Comparison of ENCODE assay signal across 16 mouse cellular contexts in the genomic region with DNA sequence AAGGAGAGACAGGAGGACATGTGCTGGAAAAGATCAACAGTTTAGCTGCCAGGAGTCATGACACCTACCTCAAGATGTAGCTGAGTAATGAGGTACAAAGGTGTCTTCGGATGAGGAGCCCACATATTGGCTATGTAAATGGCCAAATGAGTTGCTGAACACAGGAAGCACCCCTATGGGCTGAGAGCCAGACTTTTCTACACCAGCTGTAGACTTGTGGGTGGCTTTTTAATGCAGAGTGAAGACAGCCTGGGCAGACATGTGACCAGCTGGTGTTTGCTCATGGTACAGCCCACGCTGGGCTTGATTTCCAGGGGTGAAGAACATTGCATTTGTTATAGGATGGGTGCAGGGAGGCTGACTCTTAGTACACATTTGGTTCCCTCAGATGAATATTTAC. TPM values are rescaled to one million over a fixed set of nuclear protein-coding genes. Genes with fewer than 3 reads are reported as not detected.
DNase-seq lines count a peak whose midpoint lies in the region; ATAC-seq and TF ChIP-seq lines count a peak whose summit lies in the region.
"Had no signal": no experiment of that assay in that cellular context is flagged by ENCODE, and none has a peak within 500 bp of the region (broad histone marks: within the 10 kb centered on the region; RNA-seq: fewer than 3 reads in every experiment).

No protein-coding gene starts in this region.

- no peaks in the 10 kb centered on the region for H3K36me3 ChIP-seq in forebrain, embryonic 14.5 days (ENCODE audit: control insufficient read depth, insufficient read depth, low read length)
- no peaks in the 10 kb centered on the region for H3K36me3 ChIP-seq in forebrain, embryonic 15.5 days
- H3K36me3 ChIP-seq in midbrain, embryonic 11.5 days (ENCODE audit: control insufficient read depth, insufficient read depth, low read length) = no peaks in the 10 kb centered on the region
- H3K36me3 ChIP-seq: hindbrain, embryonic 15.5 days; kidney, embryonic 15.5 days; limb, embryonic 12.5 days had no signal

- no peaks in the 10 kb centered on the region for H3K9me3 ChIP-seq in forebrain, embryonic 14.5 days (replicated peaks; ENCODE audit: control insufficient read depth, low read length)
- H3K9me3 ChIP-seq in forebrain, embryonic 15.5 days = no peaks in the 10 kb centered on the region
- H3K9me3 ChIP-seq in midbrain, embryonic 11.5 days (ENCODE audit: control insufficient read depth, low read length) = no peaks in the 10 kb centered on the region
- H3K9me3 ChIP-seq: hindbrain, embryonic 15.5 days; kidney, embryonic 15.5 days had no signal

- H3K4me3 ChIP-seq in forebrain, embryonic 14.5 days (ENCODE audit: low read depth, low read length) = no peak overlapping the region
- no peak overlapping the region for H3K4me3 ChIP-seq in forebrain, embryonic 15.5 days
- H3K4me3 ChIP-seq in left cerebral cortex, adult 2 months = no peak overlapping the region
- H3K4me3 ChIP-seq in midbrain, embryonic 11.5 days (ENCODE audit: low read depth, low read length) = no peak overlapping the region
- H3K4me3 ChIP-seq: hindbrain, embryonic 15.5 days; kidney, embryonic 15.5 days; limb, embryonic 12.5 days had no signal

- no peak overlapping the region for H3K4me2 ChIP-seq in forebrain, embryonic 14.5 days (ENCODE audit: low read length)
- H3K4me2 ChIP-seq in forebrain, embryonic 15.5 days (replicated peaks) = no peak overlapping the region
- no peak overlapping the region for H3K4me2 ChIP-seq in midbrain, embryonic 11.5 days
- H3K4me2 ChIP-seq: hindbrain, embryonic 15.5 days; kidney, embryonic 15.5 days; limb, embryonic 12.5 days had no signal

- intact Hi-C loops in left cerebral cortex, adult 2 months (cut with DNase I) = loop anchor here (1.0 kb wide), 1 partner anchor 159 kb away; no protein-coding TSS in a partner anchor

- TF ChIP-seq CTCF in left cerebral cortex, adult 2 months (IDR thresholded peaks at IDR 0.05) = no peak

- no peak overlapping the region for H3K27ac ChIP-seq in forebrain, embryonic 14.5 days (ENCODE audit: low read depth, low read length)
- no peak overlapping the region for H3K27ac ChIP-seq in forebrain, embryonic 15.5 days (replicated peaks)
- no peak overlapping the region for H3K27ac ChIP-seq in left cerebral cortex, adult 2 months
- no peak overlapping the region for H3K27ac ChIP-seq in midbrain, embryonic 11.5 days (ENCODE audit: low read depth, low read length)
- H3K27ac ChIP-seq: hindbrain, embryonic 15.5 days; kidney, embryonic 15.5 days; limb, embryonic 12.5 days had no signal

- H3K4me1 ChIP-seq in forebrain, embryonic 14.5 days (ENCODE audit: control insufficient read depth, insufficient read depth, low read length) = no peaks in the 10 kb centered on the region
- H3K4me1 ChIP-seq in forebrain, embryonic 15.5 days = no peaks in the 10 kb centered on the region
- H3K4me1 ChIP-seq in midbrain, embryonic 11.5 days (ENCODE audit: control insufficient read depth, insufficient read depth, low read length) = no peaks in the 10 kb centered on the region
- H3K4me1 ChIP-seq: hindbrain, embryonic 15.5 days; kidney, embryonic 15.5 days; limb, embryonic 12.5 days had no signal

- H3K9ac ChIP-seq in forebrain, embryonic 14.5 days (ENCODE audit: low read length) = no peak overlapping the region
- H3K9ac ChIP-seq in forebrain, embryonic 15.5 days (replicated peaks) = no peak overlapping the region
- no peak overlapping the region for H3K9ac ChIP-seq in midbrain, embryonic 11.5 days (ENCODE audit: low read length)
- H3K9ac ChIP-seq: hindbrain, embryonic 15.5 days; kidney, embryonic 15.5 days; limb, embryonic 12.5 days had no signal

- DNase-seq in forebrain, embryonic 14.5 days (ENCODE audit: low spot score) = peak; percentile 41
- peak; percentile 86 to 95 for DNase-seq in layer of hippocampus, adult 18-20 months (ENCODE audit: low spot score in 2 of 2)
- peak; percentile 59 to 76 for DNase-seq in left cerebral cortex, adult 2 months (ENCODE audit: extremely low spot score in 1 of 2, low spot score in 2 of 2)
- DNase-seq in right cerebral cortex, postnatal 14 days = peak; percentile 52
- no peak for DNase-seq in midbrain, embryonic 11.5 days (ENCODE audit: low spot score, missing footprints)
- no peak for DNase-seq in spleen, adult 18-20 months
- DNase-seq in embryo, embryonic 10.5 days (ENCODE audit: low spot score) = no peak
- DNase-seq: adrenal gland, postnatal 25 days; heart, adult 18-20 months; heart, postnatal 10 days; thymus, adult 2 months had no signal

- no peaks in the 10 kb centered on the region for H3K27me3 ChIP-seq in forebrain, embryonic 14.5 days (replicated peaks; ENCODE audit: control insufficient read depth, insufficient read depth, low read length)
- H3K27me3 ChIP-seq in forebrain, embryonic 15.5 days = no peaks in the 10 kb centered on the region
- H3K27me3 ChIP-seq in midbrain, embryonic 11.5 days (ENCODE audit: control insufficient read depth, insufficient read depth, low read length) = no peaks in the 10 kb centered on the region
- H3K27me3 ChIP-seq: hindbrain, embryonic 15.5 days; kidney, embryonic 15.5 days; limb, embryonic 12.5 days had no signal

- no peak for ATAC-seq in forebrain, embryonic 14.5 days
- no peak for ATAC-seq in forebrain, embryonic 15.5 days (replicated peaks)
- ATAC-seq in midbrain, embryonic 11.5 days (ENCODE audit: low FRiP score) = no peak

- 58% methylated on average over 2 of the region's 2 CpGs for WGBS in forebrain, embryonic 14.5 days
- WGBS in forebrain, embryonic 15.5 days = 57% methylated on average over 2 of the region's 2 CpGs
- WGBS in midbrain, embryonic 11.5 days = 90% methylated on average over 2 of the region's 2 CpGs

RNA-seq across cellular contexts. Expression of gene Dscam, which starts 43.3 kb away (rescaled TPM):
- polyA plus RNA-seq in forebrain, embryonic 14.5 days (2014; fragmentation: Nextera tagmentation; extraction: Ambion mirVana) = 8.2 and 9.3 TPM in 2 replicates
- polyA plus RNA-seq in forebrain, embryonic 15.5 days (2015; fragmentation: Nextera tagmentation; extraction: Ambion mirVana) = 7.7 and 8.0 TPM in 2 replicates
- total RNA-seq in layer of hippocampus, adult 18-20 months (2021) = 10 to 100 TPM; 35.7 to 36.8 TPM
- total RNA-seq in left cerebral cortex, adult 2 months (2021) = 10 to 100 TPM; 41.2 to 44.9 TPM
- polyA plus RNA-seq in midbrain, embryonic 11.5 days (2014; fragmentation: Nextera tagmentation; extraction: Ambion mirVana) = 2.9 and 3.2 TPM in 2 replicates
- total RNA-seq: heart, postnatal 10 days had no signal
- polyA plus RNA-seq: limb, embryonic 12.5 days; liver, embryonic 16.5 days had no signal

Comparison
In these comparisons a context has a peak if more than half of its experiments do, and no peak if none do; other contexts are left out.
1. DNase-seq: peak in forebrain, embryonic 14.5 days (single experiment), layer of hippocampus, adult 18-20 months (2 of 2), left cerebral cortex, adult 2 months (2 of 2) and right cerebral cortex, postnatal 14 days (single experiment); none in midbrain, embryonic 11.5 days (single experiment), spleen, adult 18-20 months (0 of 2) and embryo, embryonic 10.5 days (single experiment).